Mouse (Mus musculus): ENCODE data around the gene Xpr1. TPM values are rescaled to one million over a fixed set of nuclear protein-coding genes. Genes with fewer than 3 reads are reported as not detected.

Xpr1 gene
- polyA plus RNA-seq, 1 experiment from 2014 or later = 37.9 TPM

Small RNAs within 50 kb of the gene (microRNA-seq; reads per million reads assigned to microRNA genes)
- gene Gm22569 = not detected

Other genes starting within 250 kb of the Xpr1 start
- gene BC034090, start 173.0 kb downstream of the Xpr1 start, polyA plus RNA-seq (2014; fragmentation: Nextera tagmentation; extraction: Ambion mirVana) = 2.4 TPM in 2 replicates
- 91.4 and 92.8 TPM in 2 replicates for gene Acbd6, start 140.7 kb upstream of the Xpr1 start, polyA plus RNA-seq (2014; fragmentation: Nextera tagmentation; extraction: Ambion mirVana)

All from forebrain, embryonic 14.5 days (tissue).